Mouse (Mus musculus) kidney, adult 2 months (tissue): ENCODE results near the gene Caln1.

Experiments
- CTCF ChIP-seq: fragments of 200-500 bp; conservative IDR thresholded peaks from 2 replicates; pipeline ENCODE4 v1.5.1; 2011; ENCODE audit warnings: low read depth, mild to moderate bottlenecking, control low read depth, low read length, moderate library complexity, mixed read lengths; ENCODE audit not compliant: insufficient read depth, insufficient read length
- POLR2A ChIP-seq: fragments of 200-500 bp; IDR thresholded peaks from one replicate; pipeline ENCODE4 v1.6.1; 2011; ENCODE audit warnings: low read depth, low read length, control low read depth

GRCm38 (mm10) chr5:130340656-130341055 is 28.6 kb upstream of the Caln1 start:
- TF ChIP-seq CTCF (no peak), POLR2A (no peak)
